Mouse (Mus musculus) ES-Bruce4 (cell line): ENCODE measurements around the gene Ywhaq. TPM values are rescaled to one million over a fixed set of nuclear protein-coding genes. Genes with fewer than 3 reads are reported as not detected.
A peak's percentile ranks its signal among the peaks of the same experiment; 100 is the strongest.

ENCODE experiments used
- H3K27ac ChIP-seq: 2 replicates; pipeline ENCODE4 v1.5.1; 2012; ENCODE audit warnings: low read length, inconsistent platforms; ENCODE audit not compliant: insufficient read depth
- H3K27me3 ChIP-seq: 2 replicates; pipeline ENCODE4 v1.6.1; 2012; ENCODE audit warnings: mild to moderate bottlenecking, low read length, inconsistent platforms; ENCODE audit not compliant: control insufficient read depth, poor library complexity, insufficient read depth, severe bottlenecking
- H3K36me3 ChIP-seq: 2 replicates; pipeline ENCODE4 v1.6.1; 2012; ENCODE audit warnings: inconsistent platforms, mild to moderate bottlenecking, low read length, moderate library complexity; ENCODE audit not compliant: control insufficient read depth, poor library complexity, insufficient read depth, severe bottlenecking
- H3K4me1 ChIP-seq: one replicate; pipeline ENCODE4 v1.8.1; 2011; ENCODE audit warnings: low read length; ENCODE audit not compliant: control insufficient read depth, insufficient read depth
- H3K4me3 ChIP-seq: 2 replicates; pipeline ENCODE4 v1.5.1; 2011; ENCODE audit warnings: low read depth, mild to moderate bottlenecking, low read length
- H3K9ac ChIP-seq: 2 replicates; pipeline ENCODE4 v1.6.1; 2012; ENCODE audit warnings: low read depth, mild to moderate bottlenecking, inconsistent platforms; ENCODE audit not compliant: poor library complexity, severe bottlenecking
- H3K9me3 ChIP-seq: replicated peaks from 2 replicates; pipeline ENCODE4 v1.6.1; 2012; ENCODE audit warnings: mild to moderate bottlenecking, low read length, inconsistent platforms; ENCODE audit not compliant: control insufficient read depth, poor library complexity, insufficient read depth, severe bottlenecking
- CTCF ChIP-seq: IDR thresholded peaks from one replicate; pipeline ENCODE4 v1.8.1; 2011; ENCODE audit warnings: low read depth, low read length
- EP300 ChIP-seq: IDR thresholded peaks from 2 replicates; pipeline ENCODE4 v1.6.1; 2011; ENCODE audit warnings: low read depth, low read length; ENCODE audit not compliant: insufficient read depth
- POLR2A ChIP-seq: IDR thresholded peaks from one replicate; pipeline ENCODE4 v1.8.1; 2011; ENCODE audit warnings: low read length; ENCODE audit not compliant: insufficient read depth
- polyA plus RNA-seq: library from polyadenylated mRNA; stranded (reverse); fragments of >200 nt; gene quantifications from 2 replicates; pipeline ENCODE4 v1.2.4, GENCODE M21; 2011; ENCODE audit warnings: low read depth; ENCODE audit not compliant: missing spikeins, insufficient read depth, insufficient read length

Gene Ywhaq
- polyA plus RNA-seq, 1 experiment = 400 TPM

DNA sequence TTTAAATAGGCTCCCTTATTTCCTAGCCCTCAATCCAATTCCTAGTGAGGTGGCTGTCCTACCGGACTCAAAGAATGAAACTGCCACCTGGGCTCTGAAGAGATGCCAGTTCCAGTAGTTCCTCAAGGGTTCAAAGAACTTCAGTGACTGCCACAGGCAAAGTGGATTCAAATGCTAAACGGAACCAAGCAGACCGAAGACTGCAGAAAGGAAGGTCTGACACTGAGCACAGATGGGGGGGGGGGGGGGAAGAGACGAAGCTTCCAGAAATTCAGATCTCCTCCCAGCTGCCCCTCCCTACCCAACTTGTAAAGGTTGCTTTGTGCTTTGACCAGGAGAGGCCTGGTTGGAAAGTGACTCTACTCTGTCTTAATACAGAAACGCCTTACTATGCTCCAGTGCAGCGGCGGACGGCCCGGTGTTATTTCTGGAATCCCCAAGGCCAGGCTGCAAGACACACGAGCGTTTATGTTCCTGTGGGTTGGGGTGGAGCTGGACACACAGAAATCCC lies 1.2 kb upstream of the Ywhaq start:
- Histone ChIP-seq H3K4me3 (peak overlapping the region; percentile 47), H3K4me1 (no peaks in the 10 kb centered on the region), H3K36me3 (peaks cover 26% of the 10 kb centered on the region), H3K27me3 (no peaks in the 10 kb centered on the region), H3K9ac (peak overlapping the region; percentile 87), H3K27ac (peak overlapping the region; percentile 94), H3K9me3 (no peaks in the 10 kb centered on the region)
- TF ChIP-seq EP300 = 0 out of 2 replicates have a peak, but pooled peaks have one; percentile 40
- TF ChIP-seq CTCF = no peak
- TF ChIP-seq POLR2A = no peak

GRCm38 (mm10) chr12:21418083-21418482 lies 646 bp upstream of the Ywhaq start:
- no peak for TF ChIP-seq CTCF
- TF ChIP-seq EP300 = no peak
- no peak for TF ChIP-seq POLR2A
- H3K36me3 ChIP-seq = peaks cover 31% of the 10 kb centered on the region
- no peaks in the 10 kb centered on the region for H3K4me1 ChIP-seq
- H3K9me3 ChIP-seq = no peaks in the 10 kb centered on the region
- peak overlapping the region; percentile 94 for H3K27ac ChIP-seq
- H3K27me3 ChIP-seq = no peaks in the 10 kb centered on the region
- peak overlapping the region; percentile 57 for H3K4me3 ChIP-seq
- peak overlapping the region; percentile 54 for H3K9ac ChIP-seq

- Histone ChIP-seq H3K4me1 (no peaks in the 10 kb centered on the region), H3K27ac (peak overlapping the region; percentile 77; the same call in 1 of the 2 replicates), H3K9ac (peak overlapping the region; percentile 80), H3K9me3 (no peaks in the 10 kb centered on the region), H3K36me3 (peaks cover 47% of the 10 kb centered on the region), H3K4me3 (peak overlapping the region; percentile 89), H3K27me3 (no peaks in the 10 kb centered on the region)
- TF ChIP-seq EP300 (no peak), POLR2A (no peak), CTCF (no peak)
These were observed 931 bp downstream of the Ywhaq start for GRCm38 (mm10) chr12:21416506-21416905.

DNA sequence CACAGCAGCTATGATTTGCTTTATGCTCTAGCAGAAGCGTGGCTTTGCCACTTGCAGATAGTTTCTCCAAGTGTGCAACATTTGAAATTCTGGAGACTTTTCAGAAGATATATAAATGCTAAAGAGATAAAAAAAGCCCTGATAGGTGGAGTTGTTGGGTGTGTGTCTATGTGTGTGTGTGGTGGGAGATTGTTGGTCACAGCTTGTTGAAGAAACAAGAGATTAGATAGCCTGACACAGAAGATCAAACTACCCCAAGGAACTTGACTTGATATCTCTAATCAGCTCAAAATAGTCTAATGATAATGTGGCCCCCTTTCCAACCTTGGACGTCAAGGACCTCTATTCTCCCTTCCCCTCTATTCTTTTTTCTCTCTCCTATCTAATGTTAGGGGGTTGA lies 6.8 kb downstream of the Ywhaq start:
- H3K4me1 ChIP-seq = no peaks in the 10 kb centered on the region
- H3K36me3 ChIP-seq = peaks cover 79% of the 10 kb centered on the region
- H3K4me3 ChIP-seq = no peak overlapping the region
- H3K27ac ChIP-seq = no peak overlapping the region
- no peak for TF ChIP-seq EP300
- TF ChIP-seq CTCF = no peak
- no peak for TF ChIP-seq POLR2A
- no peak overlapping the region for H3K9ac ChIP-seq
- H3K9me3 ChIP-seq = no peaks in the 10 kb centered on the region
- H3K27me3 ChIP-seq = no peaks in the 10 kb centered on the region

GRCm38 (mm10) chr12:21409651-21410050 lies 7.8 kb downstream of the Ywhaq start:
- H3K4me1 ChIP-seq = no peaks in the 10 kb centered on the region
- H3K4me3 ChIP-seq = no peak overlapping the region
- no peaks in the 10 kb centered on the region for H3K9me3 ChIP-seq
- TF ChIP-seq EP300 (no peak), POLR2A (no peak), CTCF (no peak)
- no peak overlapping the region for H3K9ac ChIP-seq
- H3K27me3 ChIP-seq = no peaks in the 10 kb centered on the region
- H3K27ac ChIP-seq = no peak overlapping the region
- peaks cover 70% of the 10 kb centered on the region for H3K36me3 ChIP-seq

DNA sequence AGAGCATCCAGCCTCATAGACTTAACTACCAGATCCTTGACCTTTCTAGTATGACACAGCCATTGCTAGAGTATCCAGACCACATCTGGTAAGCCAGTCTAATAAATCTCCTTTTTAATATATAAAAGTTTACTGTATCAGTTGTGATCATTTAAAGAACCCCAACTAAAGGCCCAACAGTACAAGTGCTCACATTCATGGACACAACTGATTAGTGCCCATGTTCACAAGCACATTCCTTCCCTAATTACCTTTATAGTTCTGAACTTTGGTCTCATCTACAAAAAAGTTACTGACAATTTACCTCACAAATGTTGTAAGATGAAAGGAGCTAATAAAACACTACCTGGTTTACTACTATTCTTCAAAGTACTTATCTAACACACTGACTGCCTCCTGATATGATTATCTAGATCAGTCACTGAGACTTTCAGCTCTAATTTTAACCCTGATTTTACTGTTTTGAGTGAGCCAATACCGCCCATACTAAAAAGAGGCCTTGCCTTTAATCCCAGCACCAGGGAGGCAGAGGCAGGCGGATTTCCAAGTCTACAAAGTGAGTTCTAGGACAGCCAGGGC lies 8.6 kb downstream of the Ywhaq start:
- Histone ChIP-seq H3K4me1 (no peaks in the 10 kb centered on the region), H3K27me3 (no peaks in the 10 kb centered on the region), H3K36me3 (peaks cover 66% of the 10 kb centered on the region), H3K9ac (no peak overlapping the region), H3K9me3 (no peaks in the 10 kb centered on the region), H3K4me3 (no peak overlapping the region), H3K27ac (no peak overlapping the region)
- TF ChIP-seq POLR2A (no peak), CTCF (no peak), EP300 (no peak)
